Mouse (Mus musculus): ENCODE measurements around the gene Kcna3. TPM values are rescaled to one million over a fixed set of nuclear protein-coding genes. Genes with fewer than 3 reads are reported as not detected.

Kcna3 gene
- polyA plus RNA-seq, 2 experiments, result 0.51 to 0.58 TPM

DNA sequence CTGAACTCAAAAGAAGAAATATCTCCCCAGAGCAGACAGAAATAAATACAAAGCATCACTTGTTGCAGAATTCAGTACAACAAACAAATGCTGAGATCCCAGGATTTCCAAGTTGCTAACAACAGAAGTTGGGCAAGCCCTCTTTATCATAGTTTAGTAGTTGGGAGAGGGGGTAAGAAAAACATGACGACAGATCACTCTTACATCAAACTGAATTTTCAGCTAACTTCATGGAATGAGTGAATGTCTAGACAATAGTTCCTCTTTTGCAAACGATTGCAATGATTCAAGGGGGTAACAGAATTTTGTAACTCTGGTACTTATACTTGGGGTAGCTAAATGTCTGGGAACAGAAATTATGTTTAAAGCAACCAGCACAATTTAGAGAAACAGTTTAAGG lies 1.2 kb upstream of the Kcna3 start:
- 3% methylated on average over 2 of the region's 2 CpGs for WGBS (ENCODE audit: insufficient replicate concordance)
- no peak for TF ChIP-seq CTCF (IDR thresholded peaks at IDR 0.05; ENCODE audit: low read depth)
- no peak for TF ChIP-seq EP300 (IDR thresholded peaks at IDR 0.05; ENCODE audit: low read depth)
- ATAC-seq (ENCODE audit: insufficient read depth), result no peak
- Histone ChIP-seq H3K4me1 (replicated peaks; ENCODE audit: control insufficient read depth in 2 of 2, insufficient read depth in 2 of 2, low read length in 1 of 2) (0 out of 4 replicates have a peak, but pooled peaks cover 0 to 2% of the 10 kb centered on the region in 2 experiments), H3K27me3 (ENCODE audit: control insufficient read depth, insufficient read depth, low read length) (peaks cover 29% of the 10 kb centered on the region), H3K4me3 (ENCODE audit: insufficient read depth in 1 of 2, low read depth in 2 of 2, low read length in 2 of 2) (no peak overlapping the region), H3K9me3 (ENCODE audit: control insufficient read depth, low read length) (no peaks in the 10 kb centered on the region), H3K36me3 (replicated peaks; ENCODE audit: control insufficient read depth, insufficient read depth, low read depth) (no peaks in the 10 kb centered on the region), H3K27ac (no peak overlapping the region), H3K4me2 (ENCODE audit: low read depth) (no peak overlapping the region), H3K9ac (replicated peaks) (no peak overlapping the region)
- no peak for DNase-seq (ENCODE audit: low read depth in 3 of 3, low spot score in 3 of 3)

DNA sequence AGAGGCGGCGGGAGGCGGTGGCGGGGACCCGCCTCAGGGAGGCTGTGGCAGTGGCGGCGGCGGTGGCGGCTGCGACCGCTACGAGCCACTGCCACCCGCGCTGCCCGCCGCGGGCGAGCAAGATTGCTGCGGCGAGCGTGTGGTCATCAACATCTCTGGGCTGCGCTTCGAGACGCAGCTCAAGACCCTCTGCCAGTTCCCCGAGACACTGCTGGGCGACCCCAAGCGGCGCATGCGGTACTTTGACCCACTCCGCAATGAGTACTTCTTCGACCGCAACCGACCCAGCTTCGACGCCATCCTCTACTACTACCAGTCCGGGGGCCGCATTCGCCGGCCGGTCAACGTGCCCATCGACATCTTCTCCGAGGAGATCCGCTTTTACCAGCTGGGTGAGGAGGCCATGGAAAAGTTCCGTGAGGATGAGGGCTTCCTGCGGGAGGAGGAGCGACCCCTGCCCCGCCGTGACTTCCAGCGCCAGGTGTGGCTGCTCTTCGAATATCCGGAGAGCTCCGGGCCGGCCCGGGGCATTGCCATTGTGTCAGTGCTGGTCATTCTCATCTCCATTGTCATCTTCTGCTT lies 580 bp downstream of the Kcna3 start:
- H3K36me3 ChIP-seq (replicated peaks; ENCODE audit: control insufficient read depth, insufficient read depth, low read depth), result no peaks in the 10 kb centered on the region
- peak overlapping the region; percentile 59 for H3K4me2 ChIP-seq (ENCODE audit: low read depth)
- 0 out of 4 replicates have a peak, but pooled peaks cover 0 to 2% of the 10 kb centered on the region in 2 experiments for H3K4me1 ChIP-seq (replicated peaks; ENCODE audit: control insufficient read depth in 2 of 2, insufficient read depth in 2 of 2, low read length in 1 of 2)
- H3K27me3 ChIP-seq (ENCODE audit: control insufficient read depth, insufficient read depth, low read length), result peaks cover 29% of the 10 kb centered on the region
- no peak for TF ChIP-seq EP300 (IDR thresholded peaks at IDR 0.05; ENCODE audit: low read depth)
- TF ChIP-seq CTCF (IDR thresholded peaks at IDR 0.05; ENCODE audit: low read depth), result no peak
- no peak for DNase-seq (ENCODE audit: low read depth in 3 of 3, low spot score in 3 of 3)
- peak overlapping the region; percentile 55 to 59 for H3K4me3 ChIP-seq (ENCODE audit: insufficient read depth in 1 of 2, low read depth in 2 of 2, low read length in 2 of 2)
- no peaks in the 10 kb centered on the region for H3K9me3 ChIP-seq (ENCODE audit: control insufficient read depth, low read length)
- WGBS (ENCODE audit: insufficient replicate concordance), result 0% methylated on average over 55 of the region's 55 CpGs
- H3K27ac ChIP-seq, result no peak overlapping the region
- no peak for ATAC-seq (ENCODE audit: insufficient read depth)
- H3K9ac ChIP-seq (replicated peaks), result no peak overlapping the region

DNA sequence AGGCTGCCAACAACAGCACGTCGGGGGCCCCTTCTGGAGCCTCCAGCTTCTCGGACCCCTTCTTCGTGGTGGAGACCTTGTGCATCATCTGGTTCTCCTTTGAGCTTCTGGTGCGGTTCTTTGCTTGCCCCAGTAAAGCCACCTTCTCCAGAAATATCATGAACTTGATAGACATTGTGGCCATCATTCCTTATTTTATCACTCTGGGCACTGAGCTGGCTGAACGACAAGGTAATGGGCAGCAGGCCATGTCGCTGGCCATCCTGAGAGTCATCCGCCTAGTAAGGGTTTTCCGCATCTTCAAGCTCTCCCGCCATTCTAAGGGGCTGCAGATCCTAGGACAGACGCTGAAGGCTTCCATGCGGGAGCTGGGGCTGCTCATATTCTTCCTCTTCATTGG lies 1.1 kb downstream of the Kcna3 start:
- Histone ChIP-seq H3K9ac (replicated peaks) (no peak overlapping the region), H3K4me2 (ENCODE audit: low read depth) (peak overlapping the region; percentile 59), H3K4me3 (ENCODE audit: insufficient read depth in 1 of 2, low read depth in 2 of 2, low read length in 2 of 2) (peak overlapping the region; percentile 55 to 59), H3K9me3 (ENCODE audit: control insufficient read depth, low read length) (no peaks in the 10 kb centered on the region), H3K27ac (no peak overlapping the region), H3K27me3 (ENCODE audit: control insufficient read depth, insufficient read depth, low read length) (peaks cover 29% of the 10 kb centered on the region), H3K4me1 (replicated peaks; ENCODE audit: control insufficient read depth in 2 of 2, insufficient read depth in 2 of 2, low read length in 1 of 2) (0 out of 4 replicates have a peak, but pooled peaks cover 0 to 2% of the 10 kb centered on the region in 2 experiments), H3K36me3 (replicated peaks; ENCODE audit: control insufficient read depth, insufficient read depth, low read depth) (no peaks in the 10 kb centered on the region)
- ATAC-seq (ENCODE audit: insufficient read depth) (no peak), DNase-seq (ENCODE audit: low read depth in 3 of 3, low spot score in 3 of 3) (no peak)
- 30% methylated on average over 12 of the region's 12 CpGs for WGBS (ENCODE audit: insufficient replicate concordance)
- no peak for TF ChIP-seq EP300 (IDR thresholded peaks at IDR 0.05; ENCODE audit: low read depth)
- TF ChIP-seq CTCF (IDR thresholded peaks at IDR 0.05; ENCODE audit: low read depth), result no peak

DNA sequence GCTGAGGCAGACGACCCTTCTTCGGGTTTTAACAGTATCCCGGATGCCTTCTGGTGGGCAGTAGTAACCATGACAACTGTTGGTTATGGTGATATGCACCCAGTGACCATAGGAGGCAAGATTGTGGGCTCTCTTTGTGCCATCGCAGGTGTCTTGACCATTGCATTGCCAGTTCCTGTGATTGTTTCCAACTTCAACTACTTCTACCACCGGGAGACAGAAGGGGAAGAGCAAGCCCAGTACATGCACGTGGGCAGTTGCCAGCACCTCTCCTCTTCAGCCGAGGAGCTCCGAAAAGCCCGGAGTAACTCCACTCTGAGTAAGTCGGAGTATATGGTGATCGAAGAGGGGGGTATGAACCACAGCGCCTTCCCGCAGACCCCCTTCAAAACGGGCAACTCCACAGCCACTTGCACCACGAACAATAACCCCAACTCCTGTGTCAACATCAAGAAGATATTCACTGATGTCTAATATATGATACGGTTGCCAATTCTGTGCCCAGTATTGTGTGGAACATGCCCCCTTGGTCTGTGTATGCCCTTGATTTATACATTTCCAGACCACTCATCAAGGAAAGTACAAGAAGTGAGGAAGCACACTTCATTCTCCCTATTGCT lies 1.7 kb downstream of the Kcna3 start:
- H3K9me3 ChIP-seq (ENCODE audit: control insufficient read depth, low read length), result no peaks in the 10 kb centered on the region
- no peak for DNase-seq (ENCODE audit: low read depth in 3 of 3, low spot score in 3 of 3)
- peak overlapping the region in 1 of 2 experiments; percentile 59; a peak in 2 of 4 replicates for H3K4me3 ChIP-seq (ENCODE audit: insufficient read depth in 1 of 2, low read depth in 2 of 2, low read length in 2 of 2)
- peaks cover 29% of the 10 kb centered on the region for H3K27me3 ChIP-seq (ENCODE audit: control insufficient read depth, insufficient read depth, low read length)
- no peak overlapping the region for H3K9ac ChIP-seq (replicated peaks)
- WGBS (ENCODE audit: insufficient replicate concordance), result 26% methylated on average over 16 of the region's 16 CpGs
- no peak for TF ChIP-seq CTCF (IDR thresholded peaks at IDR 0.05; ENCODE audit: low read depth)
- TF ChIP-seq EP300 (IDR thresholded peaks at IDR 0.05; ENCODE audit: low read depth), result no peak
- peak overlapping the region; percentile 8; the same call in 1 of the 2 replicates for H3K4me2 ChIP-seq (ENCODE audit: low read depth)
- no peaks in the 10 kb centered on the region for H3K36me3 ChIP-seq (replicated peaks; ENCODE audit: control insufficient read depth, insufficient read depth, low read depth)
- H3K27ac ChIP-seq, result no peak overlapping the region
- no peak for ATAC-seq (ENCODE audit: insufficient read depth)
- H3K4me1 ChIP-seq (replicated peaks; ENCODE audit: control insufficient read depth in 2 of 2, insufficient read depth in 2 of 2, low read length in 1 of 2), result 0 out of 4 replicates have a peak, but pooled peaks cover 0 to 2% of the 10 kb centered on the region in 2 experiments

DNA sequence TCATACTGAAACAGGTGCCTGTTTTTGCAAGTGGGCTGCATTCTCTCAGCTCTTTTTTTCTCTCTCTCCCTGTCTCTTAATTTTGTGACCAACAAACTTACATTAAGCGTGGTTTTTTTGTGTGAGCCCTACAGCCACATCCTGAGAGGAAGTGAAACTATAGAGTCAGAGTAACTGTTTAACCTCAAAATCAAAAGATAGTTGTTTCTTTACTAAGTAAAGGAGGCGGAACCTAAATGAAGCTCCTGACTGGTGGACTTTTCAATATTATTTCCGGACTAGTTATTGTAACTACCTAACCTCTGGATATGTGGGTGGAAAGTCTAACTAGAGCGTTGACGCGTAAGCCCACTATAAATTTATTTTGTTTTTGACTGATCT lies 2.2 kb downstream of the Kcna3 start:
- WGBS (ENCODE audit: insufficient replicate concordance), result 15% methylated on average over 6 of the region's 6 CpGs
- H3K27ac ChIP-seq, result no peak overlapping the region

More for the DNA sequence above, 2.2 kb downstream of the Kcna3 start:
- Histone ChIP-seq H3K27me3 (ENCODE audit: control insufficient read depth, insufficient read depth, low read length) (peaks cover 29% of the 10 kb centered on the region), H3K9me3 (ENCODE audit: control insufficient read depth, low read length) (no peaks in the 10 kb centered on the region), H3K36me3 (replicated peaks; ENCODE audit: control insufficient read depth, insufficient read depth, low read depth) (no peaks in the 10 kb centered on the region), H3K4me2 (ENCODE audit: low read depth) (no peak overlapping the region), H3K4me1 (replicated peaks; ENCODE audit: control insufficient read depth in 2 of 2, insufficient read depth in 2 of 2, low read length in 1 of 2) (0 out of 4 replicates have a peak, but pooled peaks cover 0 to 2% of the 10 kb centered on the region in 2 experiments), H3K9ac (replicated peaks) (no peak overlapping the region), H3K4me3 (ENCODE audit: insufficient read depth in 1 of 2, low read depth in 2 of 2, low read length in 2 of 2) (no peak overlapping the region)
- DNase-seq (ENCODE audit: low read depth in 3 of 3, low spot score in 3 of 3), result no peak
- no peak for ATAC-seq (ENCODE audit: insufficient read depth)
- TF ChIP-seq EP300 (IDR thresholded peaks at IDR 0.05; ENCODE audit: low read depth), result no peak
- no peak for TF ChIP-seq CTCF (IDR thresholded peaks at IDR 0.05; ENCODE audit: low read depth)
